Mouse (Mus musculus) retina, postnatal 1 day (tissue): ENCODE measurements around the gene Gsta4.
"Not testable (repeated sequence)": the region's sequence is repeated elsewhere in the genome, so short reads cannot be mapped to it uniquely, and the experiment has no call there.

Experiments used
- DNase-seq: peaks from one replicate; pipeline ENCODE4 v3.0.0-alpha.2; 2012

Gene Gsta4

DNA sequence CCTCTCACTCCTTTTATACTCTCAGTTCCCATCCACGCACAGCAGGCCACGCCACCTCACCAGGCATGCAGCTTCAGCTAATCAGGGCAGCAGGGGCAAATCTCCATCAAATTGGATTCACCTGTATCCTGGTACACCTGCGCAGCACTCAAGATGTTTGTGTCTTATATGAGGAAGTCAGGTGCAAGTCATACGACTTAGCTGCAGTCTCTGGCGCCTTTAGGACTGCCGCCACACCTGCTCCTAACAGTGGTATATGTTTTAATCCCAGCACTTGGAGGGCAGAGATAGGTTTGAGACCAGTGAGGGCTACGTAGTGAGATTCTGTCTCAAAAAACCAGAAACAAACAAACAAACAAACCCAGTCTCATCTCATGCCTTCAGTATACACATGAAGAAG lies at the start of gene Gsta4:
Gene Gsta4 (plus strand): TSS at position 301 of the 400 bp plus-strand sequence.
- not testable (repeated sequence) for DNase-seq

DNA sequence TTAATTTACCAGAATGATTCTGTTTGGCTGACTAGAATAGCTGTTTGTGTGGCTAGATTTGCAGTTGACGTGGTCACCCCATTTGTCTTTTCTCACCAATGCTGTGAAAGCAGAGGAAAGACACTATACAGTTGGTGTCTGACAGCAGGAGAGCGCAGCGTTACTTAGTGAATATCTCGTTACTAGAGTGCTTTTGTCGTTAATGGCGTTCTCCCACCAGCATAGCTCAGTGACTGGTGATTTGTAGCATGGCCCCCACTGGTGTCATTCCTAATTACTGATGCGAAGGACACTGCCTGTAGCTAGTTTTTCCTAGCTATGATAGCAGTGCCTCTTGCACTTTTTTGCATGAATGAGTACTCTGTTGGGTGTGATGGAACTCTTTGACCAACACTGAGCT lies 46.9 kb upstream of the Gsta4 start:
- no peak for DNase-seq

DNA sequence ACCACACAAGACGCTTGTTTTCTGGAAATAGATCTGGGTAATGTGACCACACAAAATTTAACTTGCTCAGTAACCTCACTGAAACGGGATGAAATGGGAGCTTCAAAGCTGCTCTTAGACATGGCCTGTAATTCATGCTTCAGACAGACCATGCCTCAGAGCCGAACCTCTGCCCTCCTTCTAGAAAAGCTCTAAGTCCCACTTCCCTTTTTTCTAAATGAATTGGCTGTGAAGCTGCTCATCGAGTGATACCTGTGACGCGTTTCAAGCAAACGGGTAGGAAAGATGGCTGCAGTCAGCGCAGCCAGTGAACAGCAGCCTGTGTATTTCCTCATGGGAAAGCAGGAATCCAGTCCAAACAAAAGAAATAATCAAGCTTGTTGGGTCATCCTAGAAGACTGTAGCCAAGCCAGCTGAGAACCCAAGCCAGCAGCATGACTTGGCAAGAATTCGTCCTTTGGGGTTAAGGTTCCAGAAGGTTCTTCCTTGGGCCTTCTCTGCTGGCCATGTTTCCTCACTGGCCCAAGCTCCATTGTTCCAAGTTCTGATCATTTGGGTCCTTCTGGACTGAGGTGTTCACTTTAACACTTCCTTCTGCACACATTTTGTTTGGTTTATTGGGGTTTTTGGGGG lies 44.4 kb upstream of the Gsta4 start:
- no peak for DNase-seq

DNA sequence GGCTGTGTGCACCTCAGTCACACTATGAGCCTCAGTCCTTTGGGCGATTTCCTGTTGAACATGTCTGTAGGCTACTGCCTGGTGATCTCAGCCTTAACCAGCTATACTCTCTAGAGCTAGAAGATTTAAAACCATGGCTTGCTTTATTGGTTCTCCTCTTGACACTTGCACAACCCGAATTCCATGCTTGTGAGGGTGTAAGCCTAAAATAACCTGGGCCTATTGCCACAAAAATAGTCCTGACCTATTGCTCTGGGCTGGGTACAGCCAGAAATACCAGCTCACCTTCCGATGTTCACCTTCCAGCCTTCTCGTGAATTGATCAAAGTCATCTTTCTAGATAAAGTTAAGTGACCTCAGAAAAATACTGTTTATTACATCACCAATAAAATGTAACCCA lies 43.1 kb upstream of the Gsta4 start:
- no peak for DNase-seq

DNA sequence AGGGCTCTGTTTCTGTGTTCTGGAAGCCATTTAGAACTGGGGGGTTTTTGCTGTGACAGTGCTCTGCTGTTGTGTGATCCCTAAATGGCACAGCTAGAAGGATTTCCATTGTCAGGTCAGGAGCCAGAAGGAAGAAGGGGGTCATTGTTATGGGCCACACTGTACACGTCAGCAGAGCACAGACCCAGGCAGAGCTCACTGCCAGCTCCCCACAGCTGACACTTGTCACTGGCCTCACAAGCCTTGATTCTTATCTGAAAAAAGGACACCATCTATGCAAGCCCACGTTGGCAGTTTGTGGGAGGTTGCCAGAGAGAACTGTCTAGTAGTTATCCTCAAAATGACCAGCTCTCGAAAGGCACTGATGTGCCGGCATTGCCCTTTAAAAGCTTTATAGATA lies 36.5 kb upstream of the Gsta4 start:
- peak; percentile 56 for DNase-seq

DNA sequence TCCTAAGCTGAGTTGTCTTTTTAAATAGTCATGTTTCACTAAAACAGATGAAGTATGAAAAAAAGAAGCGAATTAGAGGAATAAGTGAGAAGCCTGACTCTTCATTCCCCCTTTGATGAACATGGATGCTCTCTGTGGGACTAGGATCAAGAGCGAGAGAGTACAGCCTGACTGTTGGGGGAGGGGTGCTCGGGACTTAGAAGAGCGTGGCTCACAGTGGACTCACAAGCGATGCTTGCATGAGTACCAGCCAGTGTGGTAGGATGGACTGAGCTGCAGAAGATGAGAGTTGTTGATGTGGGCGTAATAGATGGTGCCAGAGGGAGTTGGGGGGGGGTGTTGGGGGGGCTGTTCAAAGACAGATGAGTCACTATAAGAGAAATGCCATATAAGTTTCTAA lies 35.9 kb upstream of the Gsta4 start:
- DNase-seq, result peak; percentile 25

DNA sequence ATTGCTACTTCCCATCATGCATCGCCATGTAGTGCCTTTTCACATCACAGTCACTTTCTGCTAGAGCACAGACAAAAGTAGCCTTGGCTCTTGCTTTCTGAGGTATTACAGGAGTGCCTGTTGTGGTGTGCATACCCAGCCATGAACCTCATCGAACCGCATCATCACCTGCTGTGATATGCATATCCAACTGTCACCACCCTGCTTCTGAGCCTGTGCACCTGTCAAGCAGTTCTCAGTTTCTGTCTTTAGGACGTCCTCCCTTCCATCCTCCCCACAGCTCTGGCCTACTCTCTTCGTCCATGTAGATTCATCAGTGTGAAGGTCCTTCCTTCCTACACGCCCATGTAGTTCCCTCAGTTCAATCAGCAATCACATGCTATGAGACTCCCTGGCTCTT lies 34.4 kb upstream of the Gsta4 start:
- no peak for DNase-seq

DNA sequence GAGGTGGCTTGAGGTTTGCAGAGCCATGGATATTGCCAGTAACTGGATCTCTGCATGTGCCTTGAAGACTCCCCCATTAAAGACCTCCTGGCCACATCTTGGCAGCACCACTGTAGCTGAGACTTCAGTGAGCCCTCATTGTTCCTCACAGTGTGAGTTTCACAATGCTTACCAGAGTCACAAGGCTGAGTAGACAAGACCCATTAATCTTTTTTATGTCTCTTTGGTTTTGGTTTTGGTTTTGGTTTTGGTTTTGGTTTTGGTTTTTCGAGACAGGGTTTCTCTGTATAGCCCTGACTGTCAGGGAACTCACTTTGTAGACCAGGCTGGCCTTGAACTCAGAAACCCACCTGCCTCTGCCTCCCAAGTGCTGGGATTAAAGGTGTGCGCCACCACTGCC lies 32.8 kb upstream of the Gsta4 start:
- not testable (repeated sequence) for DNase-seq

DNA sequence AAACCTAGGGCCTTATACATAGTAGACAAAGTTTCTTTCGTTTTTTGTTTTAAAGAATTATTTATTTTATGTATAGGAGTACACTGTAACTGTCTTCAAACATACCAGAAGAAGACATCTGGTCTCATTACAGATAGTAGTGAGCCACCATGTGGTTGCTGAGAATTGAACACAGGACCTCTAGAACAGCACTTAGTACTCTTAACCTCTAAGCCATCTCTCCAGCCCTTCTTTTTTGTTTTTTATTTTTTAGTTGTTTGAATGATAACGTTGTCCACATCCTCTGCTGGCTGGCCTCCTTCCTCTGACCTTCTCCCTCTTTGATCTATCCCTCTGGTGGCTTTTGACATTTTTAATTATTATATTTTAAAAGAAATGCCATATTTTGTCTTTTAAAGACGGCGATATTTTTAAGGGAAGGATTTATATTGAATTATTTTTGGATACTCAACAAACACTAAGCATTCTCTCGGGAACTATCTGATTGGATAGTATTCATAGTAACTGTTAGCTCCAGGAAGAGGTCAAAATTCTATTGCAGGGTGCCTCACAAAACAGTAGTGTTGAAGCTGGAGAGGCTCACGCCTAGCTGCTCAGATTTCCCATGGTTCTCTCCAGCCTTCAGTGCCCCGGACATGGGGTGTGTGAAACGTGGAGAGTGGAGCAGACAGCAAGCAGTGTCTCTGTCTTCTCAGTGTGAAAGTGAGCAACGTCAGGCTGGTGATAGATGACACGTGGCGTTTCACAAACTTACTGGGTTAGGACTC lies 28.2 kb upstream of the Gsta4 start:
- no peak for DNase-seq

DNA sequence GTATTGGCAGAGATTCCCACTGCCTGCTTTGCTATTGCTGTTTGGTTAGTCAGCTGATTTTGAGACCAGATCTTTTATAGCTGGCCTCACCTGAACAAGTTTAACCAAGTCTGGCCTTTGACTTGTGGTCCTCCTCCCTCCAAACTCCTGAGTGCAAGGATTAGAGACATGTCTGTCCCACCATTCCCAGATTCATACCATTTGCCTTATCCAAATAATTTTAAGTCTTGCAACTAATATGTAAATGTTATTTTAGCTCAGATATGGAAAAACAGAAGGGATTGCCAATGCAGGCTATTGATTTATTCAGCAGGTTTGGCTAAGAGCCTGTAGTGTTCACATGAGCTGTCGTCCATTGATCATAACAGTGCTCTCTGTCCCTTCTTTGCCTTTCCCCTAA lies 25.4 kb upstream of the Gsta4 start:
- no peak for DNase-seq

DNA sequence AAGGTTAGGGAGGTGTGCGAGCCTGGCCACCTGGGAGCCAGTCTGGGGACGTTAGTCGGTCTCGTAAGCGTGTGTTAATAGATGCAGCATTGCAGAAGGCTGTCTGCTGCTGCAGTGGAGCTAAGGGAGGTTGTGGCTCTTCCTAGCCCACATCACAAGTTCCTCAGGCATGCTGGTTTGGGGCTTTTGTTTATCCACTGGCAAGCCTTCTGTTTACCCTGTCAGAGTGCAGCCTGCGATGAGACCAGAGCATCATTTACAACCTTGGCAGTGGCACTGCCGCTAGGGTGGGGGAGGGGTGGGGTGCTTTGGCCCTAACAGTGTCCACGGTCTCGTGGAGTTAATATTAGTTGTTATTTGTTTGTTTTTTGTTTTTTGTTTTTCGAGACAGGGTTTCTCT lies 19.3 kb upstream of the Gsta4 start:
- DNase-seq, result no peak

DNA sequence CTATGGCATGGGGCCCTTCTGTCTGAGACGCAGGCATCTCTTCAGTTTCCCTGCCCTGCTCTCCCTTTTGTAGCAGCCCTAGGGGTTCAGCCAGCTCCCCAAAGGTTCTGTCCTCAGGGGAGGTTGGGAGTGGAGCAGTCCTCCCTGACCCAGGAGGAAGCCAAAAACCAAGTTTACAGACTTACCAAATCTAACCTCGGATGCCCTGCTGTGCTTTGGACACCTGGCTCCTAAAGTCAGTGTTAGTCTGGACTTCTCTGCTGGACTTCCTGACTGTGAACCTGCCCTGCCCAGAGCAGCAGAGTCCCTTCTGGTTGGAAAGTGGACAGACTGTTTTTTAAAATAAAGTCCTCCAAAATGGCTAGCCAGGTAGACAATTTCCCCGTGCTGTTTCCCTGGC lies 17.8 kb upstream of the Gsta4 start:
- no peak for DNase-seq

DNA sequence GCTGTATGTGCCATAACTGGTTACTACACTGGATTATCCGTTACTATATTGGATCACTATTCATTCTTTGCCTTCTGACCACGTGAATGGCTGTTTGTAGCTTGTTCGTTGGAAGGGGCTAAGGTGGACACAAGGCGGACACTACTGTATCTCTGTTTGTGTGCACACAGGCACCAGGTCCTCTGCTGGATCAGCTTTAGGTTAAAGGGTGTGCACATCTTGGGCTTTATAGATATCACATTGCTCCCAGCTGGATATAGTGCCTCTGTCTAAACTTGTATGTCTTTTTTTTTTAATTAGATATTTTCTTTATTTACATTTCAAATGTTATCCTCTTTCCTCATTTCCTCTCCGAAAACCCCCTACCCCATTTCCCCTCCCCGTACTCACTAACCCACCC lies 17.1 kb upstream of the Gsta4 start:
- no peak for DNase-seq

DNA sequence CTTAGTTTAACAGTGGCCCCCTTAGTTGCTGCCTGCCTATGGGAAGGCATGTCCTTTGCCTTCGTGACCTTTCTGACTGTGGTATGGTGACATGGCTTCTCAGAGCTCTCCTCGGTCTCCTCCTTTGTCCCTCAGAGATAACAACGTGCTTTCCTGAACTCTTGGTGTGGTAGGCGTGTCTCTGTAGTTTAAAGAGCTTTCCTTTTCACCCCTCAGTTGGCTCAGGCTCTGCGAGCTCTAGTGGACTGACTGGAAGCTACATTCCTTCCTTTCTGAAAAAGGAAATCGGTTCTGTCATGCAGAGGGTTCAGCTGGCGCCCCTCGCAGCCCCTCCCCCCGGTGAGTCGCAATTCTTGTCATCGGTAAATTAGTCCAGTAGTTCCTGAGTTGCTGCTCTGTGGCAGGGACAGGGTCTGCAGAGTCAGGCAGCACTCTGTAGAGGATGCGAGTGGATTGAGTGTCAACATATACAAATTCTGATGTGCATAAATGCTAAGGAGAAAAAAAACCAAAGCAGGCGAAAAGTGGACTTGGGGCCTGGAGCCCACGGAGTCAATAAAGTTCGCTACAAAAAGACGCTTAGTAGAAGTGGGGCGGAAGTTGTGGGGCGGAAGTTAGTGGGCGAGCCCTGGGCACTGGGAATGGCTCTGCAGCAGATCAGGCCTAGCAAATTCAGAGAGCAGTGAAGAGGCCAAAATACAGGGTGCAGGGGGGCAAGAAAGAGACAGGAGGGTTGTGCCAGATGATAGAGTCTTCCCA lies 15.7 kb upstream of the Gsta4 start:
- DNase-seq, result no peak

DNA sequence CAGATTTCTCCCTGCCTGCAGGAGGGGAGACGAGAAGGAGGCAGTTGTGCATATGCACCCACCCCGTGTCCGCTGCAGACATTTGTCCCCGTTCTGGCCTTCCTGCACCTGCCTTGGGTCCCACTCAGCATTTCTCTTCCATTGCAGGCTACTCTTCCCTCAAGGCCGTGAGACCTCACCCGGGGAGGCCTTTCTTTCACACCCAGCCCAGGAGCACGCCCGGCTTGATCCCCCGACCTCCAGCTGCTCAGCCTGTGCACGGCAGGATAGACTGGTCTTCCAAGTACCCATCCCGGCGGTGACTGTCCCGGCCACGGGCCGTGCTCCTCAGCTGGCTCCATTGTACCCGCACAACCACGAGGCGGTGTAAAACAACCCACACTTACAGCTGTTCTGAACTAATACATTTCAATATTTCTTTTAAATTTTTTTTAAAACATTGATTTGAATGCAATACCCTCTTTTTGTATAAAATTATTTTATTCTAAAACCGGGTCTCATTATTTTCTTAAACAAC lies 15.1 kb upstream of the Gsta4 start:
- DNase-seq, result no peak

DNA sequence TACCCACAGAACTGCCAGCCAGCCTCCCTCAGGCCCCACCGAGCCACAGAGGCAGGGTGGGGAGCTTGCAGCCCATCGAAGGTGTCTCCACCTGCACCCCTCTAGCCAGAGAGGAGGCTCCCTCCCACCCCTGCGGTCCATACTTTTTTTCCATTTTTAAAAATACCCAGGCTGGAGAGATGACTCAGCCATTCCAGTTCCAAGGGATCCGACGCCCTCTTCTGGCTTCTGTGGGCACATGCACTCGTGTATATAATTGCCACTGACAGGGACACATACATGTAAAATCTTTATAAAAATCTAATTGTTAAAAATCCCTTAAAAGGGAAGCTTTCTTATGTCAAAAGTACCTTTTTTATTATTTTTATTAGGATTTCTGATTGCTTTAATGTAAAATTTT lies 13.7 kb upstream of the Gsta4 start:
- DNase-seq, result no peak

DNA sequence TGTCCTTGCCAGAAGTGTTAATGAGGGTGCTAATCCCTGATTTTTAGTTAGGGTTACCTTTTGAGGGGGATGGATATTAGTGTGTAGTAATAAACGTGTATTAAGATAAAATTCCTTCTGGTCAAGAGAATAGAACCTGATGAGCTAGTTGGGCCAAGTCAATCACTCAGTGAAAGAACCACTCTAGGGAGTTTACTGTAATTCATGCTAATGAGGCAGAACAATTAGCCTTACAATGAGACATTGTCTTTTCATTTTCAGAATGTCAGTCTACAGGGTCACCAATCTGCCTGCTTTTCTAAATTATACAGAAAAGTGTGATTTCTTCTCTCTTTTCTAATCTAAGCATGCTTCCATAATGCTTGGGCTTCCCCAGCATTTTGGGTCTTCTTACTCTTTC lies 8.6 kb upstream of the Gsta4 start:
- peak; percentile 53 for DNase-seq

DNA sequence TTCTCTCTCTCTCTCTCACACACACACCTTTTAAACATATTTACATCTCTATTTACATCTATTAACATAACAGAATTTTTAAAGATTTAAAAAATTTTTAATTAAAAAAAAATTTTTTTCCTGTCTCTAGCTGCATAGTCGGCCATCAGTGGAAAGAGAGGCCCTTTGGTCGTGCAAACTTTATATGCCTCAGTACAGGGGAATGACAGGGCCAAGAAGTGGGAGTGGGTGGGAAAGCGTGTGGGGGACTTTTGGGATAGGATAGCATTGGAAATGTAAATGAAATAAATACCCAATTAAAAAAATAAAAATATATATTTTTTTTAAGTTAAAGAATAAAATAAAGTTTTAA lies 7.7 kb upstream of the Gsta4 start:
- not testable (repeated sequence) for DNase-seq

DNA sequence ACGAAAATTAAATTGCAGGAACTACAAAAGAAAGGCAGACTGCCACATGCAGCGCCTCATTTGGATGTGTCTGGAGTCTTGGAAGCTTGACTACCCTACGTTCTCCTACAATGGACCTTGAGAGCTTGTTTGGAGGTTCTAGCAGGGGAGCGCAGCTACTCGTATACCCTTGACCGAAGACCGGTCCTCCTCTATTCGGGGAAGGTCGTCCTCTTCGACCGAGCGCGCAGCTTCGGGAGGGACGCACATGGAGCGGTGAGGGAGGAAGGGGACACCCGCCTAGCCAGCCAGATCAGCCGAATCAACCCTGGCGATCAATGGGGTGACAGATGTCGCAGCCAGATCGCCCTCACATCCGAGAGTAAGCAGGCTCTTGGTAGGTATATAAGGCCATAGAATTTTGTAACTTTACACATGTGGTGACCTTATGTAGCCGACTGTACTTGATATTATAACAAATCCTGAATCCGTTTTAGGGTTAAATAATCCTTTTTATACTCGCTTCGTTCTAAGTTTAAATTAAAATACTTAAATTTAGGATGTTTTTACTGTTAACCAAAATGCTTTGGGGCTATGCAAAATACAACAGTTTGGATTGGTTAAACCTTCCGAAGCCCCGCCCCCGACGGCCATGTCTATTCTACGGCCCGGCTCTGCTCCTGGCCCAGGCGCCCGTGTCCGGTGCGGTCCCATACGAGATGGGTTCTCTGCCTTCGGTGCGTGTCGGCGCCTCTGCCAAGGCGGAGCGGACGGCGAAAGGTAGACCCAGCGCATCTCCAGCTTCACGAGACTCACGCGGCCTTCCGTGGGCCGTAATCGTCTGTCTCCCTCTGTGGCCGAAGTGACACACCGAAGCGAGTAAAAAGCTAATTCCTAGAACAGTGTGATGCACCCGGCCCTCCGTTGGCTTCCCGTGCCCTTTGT lies 7.0 kb upstream of the Gsta4 start:
- DNase-seq, result peak; percentile 97

DNA sequence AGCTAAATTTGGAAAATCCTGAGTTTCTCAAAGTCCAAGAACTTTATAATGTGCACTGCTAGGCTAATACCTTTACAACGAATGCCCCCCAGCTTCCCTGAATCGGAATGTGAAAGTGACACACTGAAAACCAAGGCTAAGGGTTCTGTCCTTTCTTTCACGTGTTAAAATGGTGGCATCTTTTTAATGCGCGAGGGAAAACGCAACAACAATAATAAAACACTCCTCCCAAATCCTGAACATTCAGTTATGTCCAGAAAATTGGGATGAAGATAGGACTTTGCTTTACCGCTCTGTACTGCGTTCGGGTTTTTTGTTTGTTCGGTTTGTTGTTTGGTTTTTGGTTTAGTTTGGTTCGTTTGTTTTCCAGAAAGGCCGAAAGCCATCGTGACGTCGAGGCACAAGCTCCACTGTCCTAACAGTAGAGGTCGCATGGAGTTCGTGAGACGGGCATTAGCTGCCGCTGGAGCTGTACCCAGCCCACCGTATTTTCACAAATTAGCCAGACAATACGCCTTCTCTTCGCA lies 6.3 kb upstream of the Gsta4 start:
- peak; percentile 93 for DNase-seq

DNA sequence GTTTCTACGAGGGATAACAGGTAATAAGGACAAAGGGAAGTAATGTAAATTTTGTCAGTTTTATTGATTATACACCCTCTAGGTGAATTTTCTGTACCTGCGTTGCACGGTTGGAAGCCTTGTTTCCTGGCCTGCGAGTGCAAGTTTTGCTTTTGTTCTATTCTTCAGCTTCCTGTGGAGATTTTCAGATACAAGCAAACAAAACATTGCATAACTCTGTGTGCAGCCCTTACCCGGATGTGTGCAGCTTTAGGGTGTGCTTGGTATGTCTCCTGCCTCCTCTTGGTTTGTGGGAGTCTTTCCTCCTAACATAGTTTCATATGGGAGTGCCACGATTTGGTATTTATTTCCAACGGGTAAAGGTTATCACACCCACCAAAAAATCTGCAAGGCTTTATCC lies 5.7 kb upstream of the Gsta4 start:
- no peak for DNase-seq

DNA sequence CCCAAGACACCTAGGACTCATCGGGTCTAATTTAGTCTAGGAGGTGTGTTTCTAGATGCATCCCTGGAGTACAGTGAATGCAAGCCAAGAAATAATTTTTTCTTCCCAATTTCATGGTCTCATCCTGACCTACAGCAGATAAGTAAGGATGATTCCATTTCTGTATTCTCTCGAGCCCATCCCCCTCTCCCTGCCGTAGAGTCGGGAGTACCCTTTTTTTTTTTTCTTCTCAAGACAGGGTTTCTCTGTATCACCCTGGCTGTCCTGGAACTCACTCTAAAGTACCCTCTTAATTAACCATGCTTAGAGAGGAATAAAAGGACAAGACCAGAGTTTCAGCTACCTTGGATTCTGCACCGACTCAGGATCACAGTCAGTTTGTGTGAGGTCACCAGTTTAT lies 4.4 kb upstream of the Gsta4 start:
- DNase-seq, result no peak

DNA sequence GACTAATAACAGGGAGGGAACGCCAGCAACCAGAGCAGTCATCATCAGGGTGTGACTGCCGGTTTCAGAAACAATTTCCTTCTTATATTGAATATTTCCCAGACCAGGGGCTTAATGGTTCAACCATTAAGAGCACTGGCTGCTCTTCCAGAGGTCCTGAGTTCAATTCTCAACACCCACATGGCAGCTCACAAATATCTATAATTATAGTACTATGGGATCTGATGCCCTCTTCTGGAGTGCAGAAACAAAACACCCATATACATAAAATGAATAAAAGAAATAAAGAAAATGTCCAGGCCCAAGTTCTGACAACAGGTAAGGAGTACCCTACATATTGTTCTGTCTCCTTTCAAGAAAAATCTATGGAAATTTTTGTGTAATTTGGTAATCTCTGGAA lies 3.5 kb upstream of the Gsta4 start:
- no peak for DNase-seq
